ENCODE assay signal across 9 mouse cellular contexts in genomic region chr7:80160945-80161306, GRCm38 (mm10). TPM values are rescaled to one million over a fixed set of nuclear protein-coding genes. Genes with fewer than 3 reads are reported as not detected.
DNase-seq lines count a peak whose midpoint lies in the region; ATAC-seq and TF ChIP-seq lines count a peak whose summit lies in the region.
"Had no signal": no experiment of that assay in that cellular context is flagged by ENCODE, and none has a peak within 500 bp of the region (broad histone marks: within the 10 kb centered on the region; RNA-seq: fewer than 3 reads in every experiment).

No protein-coding gene starts in this region.

- H3ac ChIP-seq in myocyte (ENCODE audit: control insufficient read depth, insufficient read length): no peak overlapping the region

- peaks cover 29% of the 10 kb centered on the region for H3K4me1 ChIP-seq in kidney, adult 2 months (ENCODE audit: control insufficient read depth, insufficient read depth, low read length)
- H3K4me1 ChIP-seq in forebrain, embryonic 16.5 days (replicated peaks; ENCODE audit: control insufficient read depth, insufficient read depth, low read length): 0 out of 2 replicates have a peak, but pooled peaks cover 4% of the 10 kb centered on the region

- no peaks in the 10 kb centered on the region for H3K36me3 ChIP-seq in kidney, adult 2 months (ENCODE audit: control insufficient read depth, insufficient read depth, low read length)
- no peaks in the 10 kb centered on the region for H3K36me3 ChIP-seq in myocyte (ENCODE audit: control insufficient read depth, insufficient read depth)
- H3K36me3 ChIP-seq in forebrain, embryonic 16.5 days (ENCODE audit: control insufficient read depth, insufficient read depth): no peaks in the 10 kb centered on the region
- H3K36me3 ChIP-seq: limb, embryonic 12.5 days had no signal

- no peaks in the 10 kb centered on the region for H3K27me3 ChIP-seq in kidney, adult 2 months (replicated peaks; ENCODE audit: control insufficient read depth, insufficient read depth, low read length)
- H3K27me3 ChIP-seq in myocyte (ENCODE audit: control insufficient read depth, insufficient read depth, insufficient read length): no peaks in the 10 kb centered on the region
- H3K27me3 ChIP-seq in forebrain, embryonic 16.5 days (replicated peaks; ENCODE audit: control insufficient read depth, insufficient read depth, low read length): no peaks in the 10 kb centered on the region

- H3K9ac ChIP-seq in forebrain, embryonic 16.5 days (replicated peaks; ENCODE audit: low read depth, low read length): no peak overlapping the region
- H3K9ac ChIP-seq: limb, embryonic 12.5 days had no signal

- no peaks in the 10 kb centered on the region for H3K9me3 ChIP-seq in forebrain, embryonic 16.5 days (ENCODE audit: control insufficient read depth, low read length)
- H3K9me3 ChIP-seq: limb, embryonic 12.5 days had no signal

- TF ChIP-seq CTCF in kidney, adult 2 months (conservative IDR thresholded peaks at IDR 0.05; ENCODE audit: insufficient read depth, insufficient read length, low read depth, low read length): no peak

- WGBS in kidney, adult 2 months: 21% methylated on average over 8 of the region's 8 CpGs
- WGBS in forebrain, embryonic 16.5 days: 77% methylated on average over 8 of the region's 8 CpGs

- H3K4me3 ChIP-seq in kidney, adult 2 months (ENCODE audit: insufficient read depth, low read depth, low read length): no peak overlapping the region
- H3K4me3 ChIP-seq in myocyte: no peak overlapping the region
- no peak overlapping the region for H3K4me3 ChIP-seq in forebrain, embryonic 16.5 days (replicated peaks; ENCODE audit: low read length)
- H3K4me3 ChIP-seq: limb, embryonic 12.5 days had no signal

- no peaks in the 10 kb centered on the region for H3K79me2 ChIP-seq in myocyte (ENCODE audit: control insufficient read depth, insufficient read depth)

- H3K27ac ChIP-seq in kidney, adult 2 months (ENCODE audit: insufficient read depth, low read depth, low read length): peak overlapping the region; percentile 97
- H3K27ac ChIP-seq in forebrain, embryonic 16.5 days (ENCODE audit: low read length): no peak overlapping the region

- ATAC-seq in forebrain, embryonic 16.5 days: no peak
- no peak for ATAC-seq in megakaryocyte, adult 5-6 weeks (ENCODE audit: poor library complexity, severe bottlenecking)

- TF ChIP-seq POLR2A in kidney, adult 2 months (IDR thresholded peaks at IDR 0.05; ENCODE audit: low read depth, low read length): no peak
- no peak for TF ChIP-seq POLR2A in myocyte (IDR thresholded peaks at IDR 0.05; ENCODE audit: insufficient read length, low read depth)

- DNase-seq in adrenal gland, adult 8-10 months: peak; percentile 48
- DNase-seq in adrenal gland, postnatal 4 days (ENCODE audit: low spot score in 2 of 2): no peak
- peak; percentile 55 to 74 for DNase-seq in spleen, postnatal 36 days (ENCODE audit: low spot score in 2 of 2)
- no peak for DNase-seq in spleen, adult 12 weeks (ENCODE audit: low spot score)
- DNase-seq in kidney, adult 2 months: peak; percentile 97

- peak overlapping the region; percentile 18 for H3K4me2 ChIP-seq in myocyte (ENCODE audit: low read depth)
- H3K4me2 ChIP-seq in forebrain, embryonic 16.5 days (ENCODE audit: low read length): no peak overlapping the region
- H3K4me2 ChIP-seq: limb, embryonic 12.5 days had no signal

TF ChIP-seq in myocyte, 11 proteins besides CTCF, POLR2A, EP300 and RAD21:
- TF ChIP-seq POLR2AphosphoS2 (IDR thresholded peaks at IDR 0.05; ENCODE audit: insufficient read length, low read depth) (no peak), MYOD1 (IDR thresholded peaks at IDR 0.05; ENCODE audit: control insufficient read depth in 1 of 3, insufficient read length in 2 of 3, low read depth in 2 of 3) (no peak), USF1 (IDR thresholded peaks at IDR 0.05; ENCODE audit: low read depth) (peak; percentile 89)

RNA-seq across cellular contexts. Expression of gene Sema4b, which starts 25.7 kb away (rescaled TPM):
- total RNA-seq in adrenal gland, adult 8-10 months (2022): 10 to 100 TPM; 58.6 to 86.9 (median 67.8) TPM
- 10 to 100 TPM; 62.1 to 66.9 TPM for total RNA-seq in adrenal gland, postnatal 4 days (2021)
- polyA plus RNA-seq in kidney, adult 2 months (2012; rRNA removed): 24.4 and 26.3 TPM in 2 replicates
- polyA plus RNA-seq in myocyte (2012; fragmentation: generic; extraction: Trizol): 11.4 TPM
- polyA plus RNA-seq in forebrain, embryonic 16.5 days (2015; fragmentation: Nextera tagmentation; extraction: Ambion mirVana): 20.6 and 26.6 TPM in 2 replicates
- 10.1 and 13.7 TPM in 2 replicates for total RNA-seq in megakaryocyte, adult 5-6 weeks (2015)
- total RNA-seq in megakaryocyte, adult 5-6 weeks (2017): 10.5 and 11.1 TPM in 2 replicates

RNA-seq across cellular contexts. Expression of gene Idh2, which starts 45.7 kb away (rescaled TPM):
- total RNA-seq in adrenal gland, adult 8-10 months (2022): 100 to 1,000 TPM; 122 to 222 (median 165) TPM
- 100 to 1,000 TPM; 275 to 289 TPM for total RNA-seq in adrenal gland, postnatal 4 days (2021)
- 651 and 688 TPM in 2 replicates for polyA plus RNA-seq in kidney, adult 2 months (2012; rRNA removed)
- polyA plus RNA-seq in myocyte (2012; fragmentation: generic; extraction: Trizol): 159 TPM
- polyA plus RNA-seq in forebrain, embryonic 16.5 days (2015; fragmentation: Nextera tagmentation; extraction: Ambion mirVana): 286 and 298 TPM in 2 replicates
- 74.9 and 77.7 TPM in 2 replicates for total RNA-seq in megakaryocyte, adult 5-6 weeks (2015)
- 85.5 and 90.4 TPM in 2 replicates for total RNA-seq in megakaryocyte, adult 5-6 weeks (2017)

Comparison
In these comparisons a context has a peak if more than half of its experiments do, and no peak if none do; other contexts are left out.
1. DNase-seq: peak in adrenal gland, adult 8-10 months (single experiment), spleen, postnatal 36 days (2 of 2) and kidney, adult 2 months (single experiment); none in adrenal gland, postnatal 4 days (0 of 2) and spleen, adult 12 weeks (single experiment).
2. RNA of gene Sema4b, which starts 25.7 kb away (total RNA-seq): 58.6 to 86.9 TPM in adrenal gland, adult 8-10 months and 62.1 to 66.9 TPM in adrenal gland, postnatal 4 days; 10.1 to 13.7 TPM in megakaryocyte, adult 5-6 weeks; every median in the first group is over 4 times any median in the second.